Mouse (Mus musculus) intestine, embryonic 15.5 days (tissue): ENCODE measurements around the gene Sod3. TPM values are rescaled to one million over a fixed set of nuclear protein-coding genes. Genes with fewer than 3 reads are reported as not detected.

Experiments
- polyA plus RNA-seq: library from polyadenylated mRNA; unstranded; fragments of >200 nt; fragmentation: Nextera tagmentation; extraction: Ambion mirVana; gene quantifications from 2 replicates; pipeline ENCODE4 v1.2.1, GENCODE M21; 2015

The Sod3 gene
- polyA plus RNA-seq, 1 experiment from 2014 or later: 1.1 TPM

Other genes starting within 250 kb of the Sod3 start
- gene Dhx15, start 173.3 kb upstream of the Sod3 start, polyA plus RNA-seq: 138 and 146 TPM in 2 replicates
- gene Ccdc149, start 107.7 kb downstream of the Sod3 start, polyA plus RNA-seq: 3.8 and 4.3 TPM in 2 replicates
- gene Lgi2, start 202.7 kb downstream of the Sod3 start, polyA plus RNA-seq: 8.5 and 9.4 TPM in 2 replicates